Mouse (Mus musculus): ENCODE measurements around the gene Hes1. TPM values are rescaled to one million over a fixed set of nuclear protein-coding genes. Genes with fewer than 3 reads are reported as not detected.
A peak's percentile ranks its signal among the peaks of the same experiment; 100 is the strongest.

Hes1 gene
- total RNA-seq (2021), result 10 to 100 TPM; 11.4 to 12.3 TPM
- long read RNA-seq, experiment 1, transcript Hes1-201 (4 exons, 1,468 nt), result major isoform, 8 of 12 reads
- long read RNA-seq, experiment 1, partial matches to known transcripts, result 0 of 12 reads
- long read RNA-seq, experiment 1, other reads (novel, unspliced or antisense), result 3 of 12 reads
- long read RNA-seq, experiment 2, transcript Hes1-201 (4 exons, 1,468 nt), result major isoform, 9 of 16 reads
- long read RNA-seq, experiment 2, partial matches to known transcripts, result 2 of 16 reads
- long read RNA-seq, experiment 2, other reads (novel, unspliced or antisense), result 5 of 16 reads

DNA sequence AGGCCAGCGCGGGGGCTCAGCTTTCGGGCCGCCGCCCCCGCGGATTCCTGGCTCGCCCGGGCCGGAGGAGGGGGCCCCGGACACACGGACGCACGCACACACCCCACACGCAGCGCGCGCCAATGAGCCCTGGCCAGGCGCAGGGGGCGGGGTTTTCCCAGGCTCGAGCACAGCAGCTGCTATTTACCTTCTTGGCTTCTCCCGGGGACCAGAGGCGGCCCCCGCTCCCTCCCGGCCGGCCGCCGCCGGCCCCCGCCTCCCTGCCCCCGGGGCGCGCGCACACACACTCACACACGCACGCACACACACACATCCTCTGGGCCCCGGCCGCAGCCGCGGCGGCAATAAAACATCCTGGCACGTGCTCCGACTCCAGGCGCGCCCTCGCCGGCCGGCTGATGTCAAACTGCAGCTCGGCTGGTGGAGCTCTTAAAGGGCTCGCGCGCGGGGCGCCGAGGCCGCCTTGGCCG is at the start of gene Hes1:
Gene Hes1, plus strand, starts transcription at position 401 of the 470 bp plus-strand sequence.
- intact Hi-C loops (cut with DNase I), result loop anchor here (2.0 to 5.0 kb wide), 3 partner anchors 55 to 222 kb away; no protein-coding TSS in a partner anchor
- DNase-seq, result peak; percentile 88 to 90

DNA sequence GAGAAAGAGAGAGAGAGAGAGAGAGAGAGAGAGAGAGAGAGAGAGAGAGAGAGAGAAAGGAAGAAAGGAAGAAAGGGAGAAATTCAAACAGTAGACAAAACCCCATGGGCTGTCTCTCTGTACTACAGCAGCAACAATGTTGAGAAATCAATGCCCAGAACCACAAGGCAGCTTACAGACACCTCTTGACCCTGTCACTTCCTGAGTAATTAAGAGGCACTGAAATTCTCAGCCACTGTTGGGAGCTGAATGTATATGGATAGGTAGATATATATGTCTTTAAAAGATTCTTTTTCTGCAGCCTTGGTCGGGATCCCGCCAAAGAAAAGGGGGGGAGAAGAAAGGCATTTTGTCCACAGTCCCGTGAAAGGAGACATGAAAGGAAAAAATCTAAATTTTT is 48.1 kb upstream of the Hes1 start:
- no peak for DNase-seq
- intact Hi-C loops (cut with DNase I), result no loop called here

DNA sequence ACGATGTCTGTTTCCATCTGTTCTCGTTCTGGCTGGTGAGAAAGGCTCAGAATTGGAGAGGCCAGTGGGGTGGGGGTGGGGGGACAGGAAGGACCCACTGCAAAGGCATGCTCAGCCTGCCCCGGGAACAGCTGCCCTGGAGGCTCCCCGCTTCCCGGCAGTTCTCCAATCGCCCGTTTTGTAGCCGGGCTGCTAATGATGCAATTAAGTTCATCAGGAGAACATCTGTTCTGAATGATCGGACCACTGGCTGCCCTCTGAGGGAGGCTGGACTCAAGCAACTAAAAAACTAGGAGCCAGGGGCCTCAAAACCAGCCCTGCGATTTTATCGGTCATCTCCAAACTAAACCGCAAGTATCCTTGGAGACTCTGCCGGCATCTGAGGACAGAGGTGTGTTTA is 44.1 kb upstream of the Hes1 start:
- peak in 1 of 2 experiments; percentile 50 for DNase-seq
- intact Hi-C loops (cut with DNase I), result no loop called here

DNA sequence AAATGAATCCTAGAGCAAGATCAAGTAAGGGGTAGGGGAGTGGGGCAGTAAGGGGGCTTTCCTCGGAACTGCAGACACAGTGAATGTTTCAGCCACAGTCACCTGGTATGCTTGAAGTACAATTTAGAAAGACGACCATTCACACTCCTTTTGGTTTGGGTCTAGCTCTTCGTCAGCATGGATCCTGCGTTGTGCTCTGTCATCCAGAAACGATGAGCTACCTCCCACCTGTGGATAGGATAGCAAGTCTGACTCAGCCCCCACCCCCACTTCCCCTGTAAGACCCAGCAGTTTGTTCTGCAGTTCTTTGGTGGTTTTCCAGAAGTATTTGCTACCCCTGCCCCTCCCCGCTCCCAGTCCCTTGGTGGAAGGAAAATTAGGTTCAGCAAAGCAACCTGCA is 41.8 kb upstream of the Hes1 start:
- intact Hi-C loops (cut with DNase I), result no loop called here
- DNase-seq, result no peak

DNA sequence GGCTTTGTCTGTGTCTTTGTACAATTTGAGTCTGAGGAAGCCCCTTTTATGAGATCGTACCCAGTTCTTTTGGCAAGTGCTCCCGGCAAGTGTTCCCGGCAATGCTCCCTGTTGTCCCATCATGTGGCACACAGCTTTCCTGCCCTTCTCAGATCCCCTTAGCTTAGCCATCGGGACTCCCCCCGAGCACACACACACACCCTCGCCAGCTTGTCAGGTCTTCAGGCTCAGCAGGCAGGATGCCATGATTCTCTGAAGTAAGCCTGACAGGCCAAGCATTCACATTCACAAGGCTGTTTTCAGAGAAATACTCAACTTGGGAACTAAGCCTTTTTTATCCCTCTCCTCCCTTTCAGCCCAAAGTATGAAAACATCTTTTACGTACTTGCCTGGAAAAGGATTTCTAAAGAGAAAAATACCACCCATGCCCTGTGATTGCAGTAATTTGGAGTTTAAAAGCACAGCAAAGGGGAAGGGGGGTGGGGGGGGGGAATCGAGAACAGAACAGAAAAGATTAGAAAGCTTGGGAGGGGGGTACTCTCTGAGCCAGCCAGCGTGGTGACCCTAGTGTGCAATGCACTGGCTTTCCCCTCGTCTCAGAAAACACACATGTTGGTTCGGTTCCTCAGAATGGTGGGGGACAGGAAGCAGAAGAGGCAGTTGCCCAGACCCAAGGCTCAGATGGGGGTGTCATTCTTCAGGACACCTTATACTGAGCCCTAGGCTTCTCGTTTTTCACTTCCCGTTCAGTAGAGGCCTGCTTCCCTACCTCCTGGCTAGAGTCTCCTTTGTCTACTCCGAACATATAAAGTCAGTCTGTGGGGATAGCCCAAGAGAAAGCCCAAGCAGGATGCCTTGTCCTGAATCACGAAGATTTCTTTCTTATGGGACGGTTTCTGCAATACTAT is 41.0 kb upstream of the Hes1 start:
- DNase-seq, result no peak
- intact Hi-C loops (cut with DNase I), result no loop called here

DNA sequence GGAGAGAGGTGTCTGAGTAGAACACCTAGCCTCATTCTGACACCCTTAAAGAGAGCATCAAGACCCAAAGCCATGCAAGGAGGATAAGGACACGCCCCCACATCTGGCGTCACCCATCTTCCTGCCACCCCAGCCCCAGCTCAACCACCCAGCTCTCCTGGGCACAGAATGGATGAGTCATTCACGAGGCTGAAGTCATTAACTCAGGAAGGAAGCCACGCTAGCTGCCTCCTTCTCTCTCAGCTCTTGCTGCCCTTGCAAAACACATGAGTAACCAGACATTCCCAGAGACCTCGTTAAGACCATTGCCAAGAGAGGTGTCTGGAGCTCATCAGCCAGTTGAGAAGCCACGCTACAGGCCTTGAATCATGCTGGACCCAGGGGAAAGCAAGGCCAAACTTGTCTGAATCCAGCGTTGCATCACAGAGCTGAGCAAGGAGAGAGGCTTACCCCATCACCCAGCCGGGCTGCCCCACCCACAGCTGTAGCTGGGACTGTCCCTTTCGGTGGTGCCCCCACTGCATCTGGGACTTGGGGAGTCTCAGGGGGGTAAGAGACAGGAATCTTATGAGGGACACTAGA is 39.4 kb upstream of the Hes1 start:
- intact Hi-C loops (cut with DNase I), result no loop called here
- DNase-seq, result peak; percentile 33 to 34

DNA sequence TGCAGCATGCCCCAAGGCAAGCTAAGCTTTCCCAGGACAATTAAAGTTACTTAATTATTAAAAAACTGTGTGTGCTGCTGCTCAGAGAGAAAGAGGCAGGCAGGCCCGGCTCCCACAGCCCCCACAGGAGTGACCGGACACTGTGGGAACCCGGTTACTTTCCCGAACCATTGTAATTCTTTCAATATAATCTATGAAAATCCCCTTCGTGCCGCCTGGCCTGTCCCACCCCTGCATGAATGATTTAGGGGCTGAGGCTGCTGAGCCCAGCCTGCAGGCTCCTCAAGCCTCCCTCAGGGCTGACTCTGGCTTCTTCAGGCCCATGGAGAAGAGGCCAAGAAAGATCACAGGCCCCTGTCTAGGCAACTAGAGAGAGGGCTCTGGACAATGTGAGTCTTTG is 36.0 kb upstream of the Hes1 start:
- intact Hi-C loops (cut with DNase I), result no loop called here

DNA sequence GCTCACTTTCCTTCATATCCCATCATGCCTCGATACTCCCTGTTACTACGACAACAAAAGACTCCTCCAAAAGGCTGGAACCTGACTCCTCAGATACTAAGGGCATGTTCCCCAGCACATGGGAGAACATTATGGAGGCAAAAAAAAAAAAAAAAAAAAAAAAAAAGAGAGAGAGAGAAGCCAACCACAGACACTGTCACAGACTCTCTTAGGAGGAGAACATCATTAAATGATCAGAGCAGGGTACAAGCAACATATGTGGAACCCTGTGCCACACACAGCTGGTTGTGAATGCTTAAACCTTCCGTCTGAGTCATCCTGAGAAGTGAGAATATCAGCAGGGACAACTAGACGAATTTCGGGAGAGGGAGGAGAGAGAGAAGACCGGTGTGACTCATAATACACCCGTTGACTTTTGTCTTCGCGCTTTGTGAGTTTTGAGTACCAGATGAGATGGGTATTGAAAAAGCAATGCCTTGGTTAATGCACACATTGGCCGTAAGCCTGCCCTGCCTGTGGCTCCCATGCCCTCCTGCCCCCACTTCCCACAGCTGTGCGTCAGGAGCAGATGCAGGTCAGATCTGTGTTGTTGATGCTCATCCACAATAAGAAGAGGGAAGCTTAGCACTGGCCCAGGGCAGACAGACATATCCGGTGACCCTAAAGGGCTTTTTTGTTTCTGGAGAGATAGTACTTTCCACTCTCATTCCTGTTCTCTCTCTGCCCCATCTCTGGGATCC is 34.8 kb upstream of the Hes1 start:
- DNase-seq, result no peak
- intact Hi-C loops (cut with DNase I), result no loop called here

More for the DNA sequence above, 36.0 kb upstream of the Hes1 start:
- no peak for DNase-seq

DNA sequence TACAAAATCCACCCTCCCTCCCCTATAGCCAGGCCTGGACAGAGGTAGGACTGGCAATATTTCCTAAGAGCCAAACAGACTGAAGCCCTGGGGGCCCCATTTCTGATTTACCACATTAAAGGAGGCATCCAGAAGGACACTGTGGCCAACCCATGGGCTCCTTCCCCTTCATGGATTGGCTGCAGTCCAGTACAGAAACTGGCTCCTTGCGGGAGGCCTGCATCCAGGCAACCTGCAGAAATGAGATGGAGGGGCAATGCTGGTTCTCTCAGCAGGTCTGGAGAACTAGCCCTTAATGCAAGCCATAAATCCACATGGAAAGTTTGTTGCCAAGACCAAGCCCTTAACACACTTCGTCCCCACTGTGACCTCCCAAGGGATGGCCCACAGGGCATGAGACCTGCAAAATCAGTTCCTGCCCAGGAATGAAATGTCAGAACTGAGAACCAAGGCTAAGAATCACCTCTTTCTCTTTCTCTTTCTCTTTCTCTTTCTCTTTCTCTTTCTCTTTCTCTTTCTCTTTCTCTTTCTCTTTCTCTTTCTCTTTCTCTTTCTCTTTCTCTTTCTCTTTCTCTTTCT is 31.8 kb upstream of the Hes1 start:
- intact Hi-C loops (cut with DNase I), result no loop called here

DNA sequence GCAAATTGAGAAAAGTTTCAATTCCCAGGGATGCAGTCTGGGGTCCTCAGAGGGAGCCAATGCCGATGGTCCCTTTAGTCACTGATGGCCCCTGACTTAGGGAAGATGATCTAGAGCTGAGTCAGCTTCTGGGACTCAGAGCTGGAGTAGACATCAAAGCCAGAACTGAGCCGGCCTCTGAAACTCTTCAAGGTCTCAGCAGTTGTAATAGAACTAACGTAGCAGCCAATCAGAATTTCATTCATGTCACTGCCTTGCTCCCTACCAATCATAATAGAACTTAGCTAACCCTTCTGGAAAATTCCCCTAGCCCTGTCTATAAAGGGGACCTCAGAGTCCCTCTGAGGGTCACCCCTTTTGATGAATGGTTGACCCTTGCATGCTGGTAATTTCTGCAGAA is 30.8 kb upstream of the Hes1 start:
- intact Hi-C loops (cut with DNase I), result no loop called here
- no peak for DNase-seq

More for the DNA sequence above, 31.8 kb upstream of the Hes1 start:
- DNase-seq, result no peak

DNA sequence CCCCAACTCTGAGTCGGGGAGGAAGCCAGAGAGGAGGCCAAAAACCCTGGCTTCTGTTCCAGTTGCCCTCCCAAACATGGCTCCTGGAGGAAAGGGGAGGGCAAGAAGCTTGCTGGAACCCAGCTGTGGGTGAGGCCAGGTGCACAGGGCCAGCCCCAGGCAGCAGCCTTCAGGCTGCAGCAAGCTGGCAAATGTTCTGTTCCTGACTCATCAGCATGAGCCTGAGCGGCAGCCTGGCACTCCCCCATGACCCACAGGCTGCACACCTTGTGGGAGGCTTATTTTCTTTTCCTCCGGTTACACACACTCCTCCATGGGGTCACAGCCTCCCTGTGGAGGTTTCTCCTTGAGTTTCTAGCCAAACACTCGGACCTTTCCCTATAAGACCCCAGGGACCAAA is 30.2 kb upstream of the Hes1 start:
- no peak for DNase-seq
- intact Hi-C loops (cut with DNase I), result no loop called here

DNA sequence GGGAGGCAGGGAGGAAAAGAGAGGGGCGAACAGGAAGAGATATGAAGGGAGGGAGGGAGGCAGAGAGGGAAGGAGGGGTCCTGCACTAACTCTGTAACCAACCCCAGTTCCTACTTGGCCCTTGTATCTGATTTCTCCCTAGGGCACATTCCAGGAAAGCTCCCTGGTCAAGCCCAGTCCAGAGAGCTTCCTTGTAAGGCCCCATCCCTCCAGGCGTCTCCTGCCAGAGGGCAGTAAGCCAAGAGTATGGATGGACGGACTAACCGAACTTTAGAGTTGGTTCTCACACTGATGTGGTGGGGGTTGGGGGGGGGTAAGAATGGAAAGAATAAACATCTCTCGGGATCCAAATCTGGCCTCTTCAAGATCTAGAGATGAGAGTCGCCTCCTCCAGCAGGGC is 29.7 kb upstream of the Hes1 start:
- no peak for DNase-seq
- intact Hi-C loops (cut with DNase I), result no loop called here

DNA sequence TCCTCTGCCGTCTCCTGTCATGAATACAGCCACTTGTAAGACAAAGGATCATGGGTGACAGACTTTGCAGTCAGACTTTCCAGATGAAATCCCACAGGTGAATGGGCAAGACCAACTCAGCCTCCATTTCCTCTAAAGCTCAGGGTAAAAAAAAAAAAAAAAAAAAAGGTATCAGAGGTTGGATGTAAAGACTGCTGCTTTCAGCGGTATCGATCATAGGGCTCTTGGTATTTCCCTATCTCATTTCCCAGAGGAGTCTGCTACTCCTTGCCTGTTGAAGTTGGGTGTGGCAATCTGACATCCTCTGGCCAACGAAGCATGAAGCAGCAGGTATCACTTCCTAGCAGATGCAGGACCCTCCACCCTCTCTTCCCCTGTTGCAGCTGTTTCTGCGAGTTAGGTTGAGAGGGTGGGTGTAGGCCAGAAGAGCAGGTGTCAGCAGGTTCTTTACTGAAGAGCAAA is 29.2 kb upstream of the Hes1 start:
- intact Hi-C loops (cut with DNase I), result no loop called here
- no peak for DNase-seq

DNA sequence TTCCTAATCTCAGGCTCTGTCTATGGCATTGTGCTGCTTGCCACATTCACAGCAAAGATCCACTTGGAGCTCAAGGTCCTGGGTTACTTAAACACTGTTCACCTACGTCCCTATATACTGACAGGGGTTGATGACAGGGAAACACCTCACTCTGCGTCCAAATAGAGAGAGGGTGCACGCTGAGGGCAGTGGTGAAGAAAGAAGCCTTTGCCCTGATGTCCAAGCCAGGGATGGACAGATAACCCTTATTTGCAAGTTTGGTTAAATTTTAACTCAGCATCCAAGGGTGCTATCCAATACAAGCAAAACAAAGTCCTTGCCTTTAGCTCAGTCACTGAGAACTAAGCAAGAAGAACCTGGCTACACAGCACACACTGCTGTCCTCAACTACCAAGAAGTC is 28.1 kb upstream of the Hes1 start:
- intact Hi-C loops (cut with DNase I), result no loop called here

DNA sequence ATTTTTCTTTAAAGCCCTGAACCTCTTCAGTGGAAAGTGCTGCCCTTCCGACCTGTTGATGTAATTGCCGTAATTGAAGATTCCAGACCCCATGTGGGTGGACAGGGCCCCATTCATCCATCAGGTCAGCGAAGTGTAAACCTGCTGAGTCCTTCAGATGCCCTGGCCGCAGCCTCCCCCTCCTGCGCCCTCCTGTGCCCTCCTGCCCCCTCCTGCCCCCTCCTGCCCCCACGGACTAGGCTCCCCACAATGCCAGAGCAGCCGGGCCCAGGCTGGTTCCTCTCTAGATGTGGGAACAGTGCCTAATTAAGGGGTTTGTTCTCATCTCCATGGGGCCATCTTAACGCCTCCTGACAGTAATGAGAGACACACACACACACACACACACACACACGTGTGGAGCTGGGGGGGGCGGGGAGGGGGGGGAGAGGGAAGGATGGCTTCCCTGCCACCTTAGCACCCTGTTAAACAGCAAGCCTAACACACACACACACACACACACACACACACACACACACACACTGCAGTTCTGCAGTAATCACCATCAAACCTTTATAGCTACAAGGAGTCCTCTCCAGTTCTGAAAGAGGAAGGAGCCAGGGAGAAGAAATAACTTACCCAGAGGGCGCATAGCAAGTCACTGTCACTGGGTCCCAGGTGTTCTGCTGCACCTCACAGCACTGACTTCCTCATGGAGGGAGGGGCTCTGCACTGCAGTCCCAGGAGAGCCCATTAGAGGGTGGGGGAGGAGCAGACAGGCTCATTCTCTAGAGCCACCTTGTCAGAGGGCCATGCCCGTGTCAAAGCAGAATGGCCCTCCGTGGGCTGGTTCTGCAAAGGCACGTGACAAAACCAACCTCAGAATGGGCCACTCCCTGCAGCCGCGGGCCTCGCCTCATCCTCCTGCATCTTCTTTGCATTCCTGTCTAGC is 25.3 kb upstream of the Hes1 start:
- no peak for DNase-seq
- intact Hi-C loops (cut with DNase I), result no loop called here

More for the DNA sequence above, 28.1 kb upstream of the Hes1 start:
- DNase-seq, result no peak

DNA sequence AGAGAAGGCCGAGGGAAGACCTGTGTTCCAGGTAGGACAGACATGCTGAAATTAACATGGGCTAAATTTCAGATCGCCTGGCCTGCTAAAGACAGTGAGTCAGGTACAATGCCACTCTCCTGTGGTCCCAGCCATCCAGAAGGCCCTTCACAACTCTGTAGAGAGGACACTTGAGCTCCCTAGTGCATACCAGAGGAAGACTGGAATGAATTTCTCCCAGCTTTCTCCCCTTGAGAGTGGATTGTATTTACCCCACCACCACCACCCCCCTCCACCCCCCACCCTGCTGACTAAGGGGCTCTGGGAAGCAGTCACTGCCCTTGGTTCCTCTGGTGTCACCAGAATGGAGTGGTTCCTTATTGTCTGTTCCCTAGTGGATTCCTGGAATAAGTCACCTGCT is 24.3 kb upstream of the Hes1 start:
- intact Hi-C loops (cut with DNase I), result no loop called here
- DNase-seq, result no peak

DNA sequence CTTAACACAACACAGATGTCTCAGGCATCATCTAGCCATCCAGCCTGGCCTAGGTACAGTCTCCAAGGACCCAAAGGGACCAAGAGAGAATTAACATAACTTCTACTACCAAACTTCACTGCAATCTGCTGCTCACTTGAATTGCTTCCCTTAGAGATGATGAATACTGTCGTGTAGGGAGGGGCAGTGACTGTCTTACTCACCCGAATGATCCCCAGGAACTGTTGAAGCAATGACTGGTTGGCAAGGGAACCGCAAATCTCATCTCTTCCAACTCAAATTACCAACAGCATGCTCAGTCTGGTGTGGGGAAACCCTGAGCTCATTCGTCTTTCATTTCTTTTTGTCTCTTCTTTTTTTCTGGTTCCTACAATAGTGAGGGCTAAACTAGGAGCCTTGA is 21.3 kb upstream of the Hes1 start:
- intact Hi-C loops (cut with DNase I), result no loop called here
- DNase-seq, result no peak

DNA sequence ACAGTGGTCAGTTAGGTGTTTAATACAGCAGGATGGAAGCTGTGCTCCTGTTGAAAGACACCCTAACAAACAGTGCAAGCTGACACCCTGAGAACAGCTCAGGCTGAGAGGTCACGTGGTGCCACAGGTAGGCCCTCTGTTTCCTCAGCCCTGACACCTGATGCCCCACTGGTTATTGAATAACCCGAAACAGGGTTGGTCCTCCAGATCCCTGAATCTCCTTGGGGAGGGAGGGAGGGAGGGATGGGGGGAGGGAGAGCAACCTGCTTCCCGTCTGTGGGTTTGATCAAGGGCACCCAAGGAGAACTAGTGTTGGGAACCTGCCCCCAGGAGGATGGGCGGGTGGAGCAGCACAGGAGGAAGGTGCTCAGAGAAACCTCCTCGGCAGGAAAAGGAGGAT is 18.6 kb upstream of the Hes1 start:
- intact Hi-C loops (cut with DNase I), result no loop called here
- no peak for DNase-seq

DNA sequence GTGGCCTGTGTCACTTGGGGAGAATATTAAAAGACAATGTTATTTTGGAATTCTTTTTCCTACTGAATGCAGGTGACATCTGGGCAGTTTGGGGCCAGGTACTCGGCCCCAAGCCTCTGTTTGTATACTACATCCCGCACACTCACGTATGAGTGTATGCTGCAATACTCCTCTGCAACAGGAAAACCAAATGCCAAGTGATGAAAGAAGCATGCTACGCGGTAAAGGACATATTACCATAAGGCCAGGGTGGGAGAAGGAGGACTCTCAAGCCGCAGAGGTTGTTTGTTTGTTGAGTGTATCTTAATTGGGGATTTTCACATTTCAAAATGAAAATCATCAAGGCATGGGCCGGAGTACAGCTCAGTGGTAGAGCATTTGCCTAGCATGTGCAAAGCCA is 17.2 kb upstream of the Hes1 start:
- intact Hi-C loops (cut with DNase I), result no loop called here

More for the DNA sequence above, 17.2 kb upstream of the Hes1 start:
- no peak for DNase-seq

All from gastrocnemius, postnatal 36 days (tissue).